Comparison of ENCODE assay signal across 8 mouse cellular contexts in the genomic region with DNA sequence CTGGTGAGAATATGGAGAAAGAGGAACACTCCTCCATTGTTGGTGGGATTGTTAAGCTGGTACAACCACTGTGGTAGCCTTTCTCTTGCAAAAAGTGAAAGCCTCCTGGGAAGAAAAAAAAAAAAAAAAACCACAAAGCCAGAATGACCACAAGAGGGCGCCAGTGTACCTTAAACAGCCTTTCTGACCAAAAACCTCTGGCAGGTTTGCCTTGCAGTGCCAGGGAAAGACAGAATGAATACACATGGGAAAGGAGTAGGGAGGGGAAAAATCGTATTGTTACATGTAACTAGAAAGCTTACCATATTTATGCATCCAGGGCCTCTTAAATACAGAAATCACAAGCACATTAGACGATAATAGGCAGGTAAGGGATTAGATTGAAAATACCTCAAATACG.
DNase-seq lines count a peak whose midpoint lies in the region.

No protein-coding gene starts in this region.

- WGBS in midbrain, embryonic 10.5 days = 52% methylated on average over 4 of the region's 4 CpGs

- no peaks in the 10 kb centered on the region for H3K4me1 ChIP-seq in midbrain, embryonic 10.5 days

- peak; percentile 63 for DNase-seq in heart, adult 11 months
- DNase-seq in heart, adult 9 months (ENCODE audit: low spot score in 2 of 2) = no peak
- DNase-seq in CD4-positive helper T cell, adult 2 months (ENCODE audit: low read depth, low spot score) = peak; percentile 24
- DNase-seq in c-Kit-negative CD71-positive TER-119-positive erythroid progenitor cells, embryonic 14.5 days (ENCODE audit: low read depth, low spot score) = peak; percentile 20
- DNase-seq in forelimb bud, embryonic 11.5 days (ENCODE audit: low read depth, low spot score) = peak; percentile 79
- peak; percentile 47 to 74 for DNase-seq in layer of hippocampus, postnatal 14 days (ENCODE audit: low spot score in 2 of 2)
- peak; percentile 54 for DNase-seq in midbrain, embryonic 10.5 days (ENCODE audit: low spot score)
- peak; percentile 8 for DNase-seq in thymus, postnatal 25 days

- no peak overlapping the region for H3K27ac ChIP-seq in midbrain, embryonic 10.5 days (replicated peaks)

- H3K27me3 ChIP-seq in midbrain, embryonic 10.5 days (ENCODE audit: low read depth, poor library complexity, severe bottlenecking) = 0 out of 2 replicates have a peak, but pooled peaks cover 8% of the 10 kb centered on the region

- H3K9me3 ChIP-seq in midbrain, embryonic 10.5 days (replicated peaks) = no peaks in the 10 kb centered on the region

- H3K4me3 ChIP-seq in midbrain, embryonic 10.5 days = no peak overlapping the region

- H3K36me3 ChIP-seq in midbrain, embryonic 10.5 days = no peaks in the 10 kb centered on the region

Comparison
In these comparisons a context has a peak if more than half of its experiments do, and no peak if none do; other contexts are left out.
1. DNase-seq: peak in heart, adult 11 months (single experiment), CD4-positive helper T cell, adult 2 months (single experiment), c-Kit-negative CD71-positive TER-119-positive erythroid progenitor cells, embryonic 14.5 days (single experiment), forelimb bud, embryonic 11.5 days (single experiment), layer of hippocampus, postnatal 14 days (2 of 2), midbrain, embryonic 10.5 days (single experiment) and thymus, postnatal 25 days (single experiment); none in heart, adult 9 months (0 of 2).